In the genomic region with DNA sequence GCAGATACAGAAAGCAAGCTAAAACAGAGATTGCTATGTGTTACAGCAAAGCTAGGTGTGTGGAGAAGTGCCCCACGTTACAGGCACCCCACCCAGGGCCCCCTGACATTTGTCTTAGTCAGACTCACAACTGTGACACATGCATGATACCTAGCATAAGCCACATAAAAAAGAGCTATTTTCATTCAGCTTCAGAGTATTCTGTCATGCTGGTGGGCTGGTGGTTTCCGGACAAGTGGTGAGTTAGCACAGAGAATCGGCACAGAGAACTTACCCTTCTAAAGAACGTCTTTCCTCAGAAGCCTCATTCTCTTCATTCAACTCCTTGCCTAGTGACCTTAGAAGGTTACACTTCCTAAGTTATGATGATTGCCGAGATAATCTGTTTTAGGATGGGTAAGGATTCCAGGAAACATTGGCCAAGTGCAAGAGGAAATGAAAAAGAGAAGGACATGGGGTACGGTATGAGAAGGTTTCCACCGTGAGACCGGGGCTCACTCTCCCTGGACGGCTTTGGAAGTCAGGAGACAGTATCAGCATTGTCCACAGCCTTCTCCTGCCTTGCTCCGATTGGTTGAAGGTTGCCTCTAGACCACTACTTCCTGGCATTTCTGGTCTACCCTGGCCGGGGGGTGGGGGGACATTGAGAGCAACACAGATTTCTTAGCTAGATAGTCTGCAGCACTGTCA, we compare ENCODE assay signal across 19 mouse cellular contexts.
DNase-seq lines count a peak whose midpoint lies in the region; ATAC-seq lines count a peak whose summit lies in the region.
"Had no signal": no experiment of that assay in that cellular context is flagged by ENCODE, and none has a peak within 500 bp of the region (broad histone marks: within the 10 kb centered on the region; RNA-seq: fewer than 3 reads in every experiment).

No protein-coding gene starts in this region.

- H3K4me1 ChIP-seq in liver, embryonic 13.5 days (replicated peaks), result peaks cover 34% of the 10 kb centered on the region
- H3K4me1 ChIP-seq: forebrain, embryonic 15.5 days; hindbrain, embryonic 15.5 days; midbrain, embryonic 12.5 days; neural tube, embryonic 13.5 days had no signal

- H3K27me3 ChIP-seq in liver, embryonic 13.5 days, result no peaks in the 10 kb centered on the region
- H3K27me3 ChIP-seq: forebrain, embryonic 15.5 days; heart, embryonic 13.5 days; hindbrain, embryonic 15.5 days; limb, embryonic 15.5 days; midbrain, embryonic 12.5 days; neural tube, embryonic 13.5 days had no signal

- 52% methylated on average over 11 of the region's 11 CpGs for WGBS in liver, embryonic 13.5 days (ENCODE audit: insufficient replicate concordance)

- intact Hi-C loops in gastrocnemius, postnatal 36 days (cut with DNase I), result no loop called here

- no peaks in the 10 kb centered on the region for H3K36me3 ChIP-seq in liver, embryonic 13.5 days
- H3K36me3 ChIP-seq: forebrain, embryonic 15.5 days; G1E; heart, embryonic 13.5 days; hindbrain, embryonic 15.5 days; limb, embryonic 15.5 days; midbrain, embryonic 12.5 days; neural tube, embryonic 13.5 days had no signal

- ATAC-seq in liver, embryonic 13.5 days (ENCODE audit: low read depth), result no peak
- ATAC-seq: forebrain, embryonic 15.5 days; intestine, postnatal 0 days had no signal

- no peaks in the 10 kb centered on the region for H3K9me3 ChIP-seq in liver, embryonic 13.5 days (replicated peaks)
- H3K9me3 ChIP-seq: forebrain, embryonic 15.5 days; hindbrain, embryonic 15.5 days; limb, embryonic 15.5 days had no signal

- H3K27ac ChIP-seq in liver, embryonic 13.5 days, result 0 out of 2 replicates have a peak overlapping the region, but pooled peaks have one; percentile 3
- H3K27ac ChIP-seq: forebrain, embryonic 15.5 days; heart, embryonic 13.5 days; hindbrain, embryonic 15.5 days; limb, embryonic 15.5 days; midbrain, embryonic 12.5 days; neural tube, embryonic 13.5 days had no signal

- peak; percentile 63 for DNase-seq in CD4-positive helper T cell, adult 2 months (ENCODE audit: low read depth, low spot score)
- DNase-seq in T-cell, adult 2 months (ENCODE audit: low spot score), result peak; percentile 59
- no peak for DNase-seq in liver, embryonic 13.5 days
- DNase-seq in thymus, postnatal 0 days (ENCODE audit: low spot score), result peak; percentile 81
- no peak for DNase-seq in kidney, adult 9 months
- no peak for DNase-seq in frontal cortex, postnatal 25 days (ENCODE audit: low spot score in 2 of 2)
- DNase-seq in cerebellum, adult 11-12 months, result no peak
- DNase-seq in gastrocnemius, postnatal 36 days, result no peak
- DNase-seq: cerebellum, adult 8-10 months; right cerebral cortex, adult 18-20 months had no signal

- H3K4me2 ChIP-seq in liver, embryonic 13.5 days, result no peak overlapping the region
- H3K4me2 ChIP-seq: forebrain, embryonic 15.5 days; heart, embryonic 13.5 days; hindbrain, embryonic 15.5 days; limb, embryonic 15.5 days; lung, embryonic 14.5 days; midbrain, embryonic 12.5 days; neural tube, embryonic 13.5 days had no signal

- no peak overlapping the region; the same call in 1 of the 2 replicates for H3K9ac ChIP-seq in liver, embryonic 13.5 days
- H3K9ac ChIP-seq: forebrain, embryonic 15.5 days; heart, embryonic 13.5 days; hindbrain, embryonic 15.5 days; limb, embryonic 15.5 days; lung, embryonic 14.5 days; midbrain, embryonic 12.5 days; neural tube, embryonic 13.5 days had no signal

- H3K4me3 ChIP-seq in liver, embryonic 13.5 days (replicated peaks), result no peak overlapping the region
- H3K4me3 ChIP-seq: forebrain, embryonic 15.5 days; heart, embryonic 13.5 days; hindbrain, embryonic 15.5 days; limb, embryonic 15.5 days; midbrain, embryonic 12.5 days; neural tube, embryonic 13.5 days had no signal

Comparison
In these comparisons a context has a peak if more than half of its experiments do, and no peak if none do; other contexts are left out.
1. DNase-seq: peak in CD4-positive helper T cell, adult 2 months (single experiment), T-cell, adult 2 months (single experiment) and thymus, postnatal 0 days (single experiment); none in liver, embryonic 13.5 days (single experiment), kidney, adult 9 months (single experiment), frontal cortex, postnatal 25 days (0 of 2), cerebellum, adult 11-12 months (single experiment) and gastrocnemius, postnatal 36 days (0 of 2).